Mouse (Mus musculus) large intestine, adult 2 months (tissue): ENCODE measurements around the gene Pdcd5. TPM values are rescaled to one million over a fixed set of nuclear protein-coding genes. Genes with fewer than 3 reads are reported as not detected.

Experiments
- polyA plus RNA-seq: library from polyadenylated mRNA; depleted of rRNA; stranded (reverse); fragments of >200 nt; gene quantifications from 2 replicates; pipeline ENCODE4 v1.2.3, GENCODE M21; 2012; rRNA removed

Gene Pdcd5
- polyA plus RNA-seq, 1 experiment = 23.5 TPM

Other genes with a start within 250 kb of the Pdcd5 start
- gene Slc7a9, start 198.7 kb downstream of the Pdcd5 start, polyA plus RNA-seq = 384 and 478 TPM in 2 replicates
- gene Tdrd12, start 109.8 kb downstream of the Pdcd5 start, polyA plus RNA-seq = 0.08 and 0.21 TPM in 2 replicates
- 26.7 and 36.3 TPM in 2 replicates for gene Nudt19, start 91.2 kb downstream of the Pdcd5 start, polyA plus RNA-seq
- 0.03 and 0.04 TPM in 2 replicates for gene Rgs9bp, start 61.9 kb downstream of the Pdcd5 start, polyA plus RNA-seq
- gene Ankrd27, start 61.3 kb downstream of the Pdcd5 start, polyA plus RNA-seq = 11.7 and 17.7 TPM in 2 replicates
- 2.4 and 3.4 TPM in 2 replicates for gene Dpy19l3, start 106.9 kb upstream of the Pdcd5 start, polyA plus RNA-seq
- 3.6 and 5.4 TPM in 2 replicates for gene Zfp507, start 155.5 kb upstream of the Pdcd5 start, polyA plus RNA-seq